Mouse (Mus musculus) stomach, postnatal 0 days (tissue): Measurements from ENCODE around the gene Tmem220. TPM values are rescaled to one million over a fixed set of nuclear protein-coding genes. Genes with fewer than 3 reads are reported as not detected.
A peak's percentile ranks its signal among the peaks of the same experiment; 100 is the strongest.

Experiments used
- ATAC-seq: fragments of 200-750 bp; cut with Nextera tagmentation; 2 replicates; pipeline ENCODE4 v1.8.0; 2017; ENCODE audit not compliant: low FRiP score, low TSS enrichment
- DNase-seq: peaks from one replicate; pipeline ENCODE4 v3.0.0-alpha.2; 2016; ENCODE audit warnings: low spot score
- H3K27ac ChIP-seq: fragments of 300-500 bp; sonication (generic); replicated peaks from 2 replicates; pipeline ENCODE4 v1.5.1; 2014; ENCODE audit warnings: mild to moderate bottlenecking, control low read depth
- H3K27me3 ChIP-seq: fragments of 300-500 bp; sonication (generic); 2 replicates; pipeline ENCODE4 v1.6.1; 2014; ENCODE audit warnings: low read length; ENCODE audit not compliant: control insufficient read depth, insufficient read depth
- H3K36me3 ChIP-seq: fragments of 300-500 bp; sonication (generic); 2 replicates; pipeline ENCODE4 v1.6.1; 2014; ENCODE audit warnings: low read length, mixed read lengths; ENCODE audit not compliant: control insufficient read depth, insufficient read depth
- H3K4me1 ChIP-seq: fragments of 300-500 bp; sonication (generic); replicated peaks from 2 replicates; pipeline ENCODE4 v1.6.1; 2014; ENCODE audit warnings: antibody characterized with exemption; ENCODE audit not compliant: control insufficient read depth, insufficient read depth
- H3K4me2 ChIP-seq: fragments of 300-500 bp; sonication (generic); replicated peaks from 2 replicates; pipeline ENCODE4 v1.6.1; 2014; ENCODE audit warnings: low read depth, mild to moderate bottlenecking, control low read depth, moderate library complexity
- H3K4me3 ChIP-seq: fragments of 300-500 bp; sonication (generic); 2 replicates; pipeline ENCODE4 v1.5.1; 2014; ENCODE audit warnings: low read depth, low read length, control low read depth
- H3K9ac ChIP-seq: fragments of 300-500 bp; sonication (generic); 2 replicates; pipeline ENCODE4 v1.6.1; 2014; ENCODE audit warnings: mild to moderate bottlenecking, low read length, control low read depth, mixed read lengths
- H3K9me3 ChIP-seq: fragments of 300-500 bp; sonication (generic); 2 replicates; pipeline ENCODE4 v1.6.1; 2016; ENCODE audit warnings: low read length; ENCODE audit not compliant: control insufficient read depth
- CTCF ChIP-seq: IDR thresholded peaks from 2 replicates; pipeline ENCODE4 v1.5.1; 2016; ENCODE audit warnings: antibody characterized with exemption, low read depth, mild to moderate bottlenecking, moderate library complexity
- EP300 ChIP-seq: optimal IDR thresholded peaks from 2 replicates; pipeline ENCODE3; 2016; ENCODE audit warnings: antibody characterized with exemption
- WGBS: fragments of 180-500 bp; shearing (Covaris S2); extraction: QIAGEN DNeasy Blood & Tissue Kit; methylation state at CpG from one replicate; pipeline ENCODE4 v1.1.7; 2014; 5-methylcytosine and 5-hydroxymethylcytosine counted together
- polyA plus RNA-seq: library from polyadenylated mRNA; unstranded; fragments of >200 nt; fragmentation: Nextera tagmentation; extraction: Ambion mirVana; gene quantifications from 2 replicates; pipeline ENCODE4 v1.2.1, GENCODE M21; 2015

Tmem220 gene
- polyA plus RNA-seq, 1 experiment from 2014 or later: 3.7 TPM

- 4% methylated on average over 11 of the region's 11 CpGs for WGBS
- Histone ChIP-seq H3K4me3 (no peak overlapping the region), H3K9me3 (no peaks in the 10 kb centered on the region), H3K27ac (no peak overlapping the region), H3K9ac (no peak overlapping the region), H3K4me2 (no peak overlapping the region), H3K27me3 (no peaks in the 10 kb centered on the region), H3K36me3 (no peaks in the 10 kb centered on the region), H3K4me1 (no peaks in the 10 kb centered on the region; the same call in 1 of the 2 replicates)
- ATAC-seq (peak; percentile 83), DNase-seq (peak; percentile 85)
- TF ChIP-seq EP300 (no peak), CTCF (no peak)
Observed at GRCm38 (mm10) chr11:67081125-67081649, 56.2 kb downstream of the Tmem220 start.

- Histone ChIP-seq H3K27me3 (no peaks in the 10 kb centered on the region), H3K4me3 (no peak overlapping the region), H3K4me1 (no peaks in the 10 kb centered on the region; the same call in 1 of the 2 replicates), H3K27ac (no peak overlapping the region), H3K36me3 (no peaks in the 10 kb centered on the region), H3K4me2 (no peak overlapping the region), H3K9ac (no peak overlapping the region), H3K9me3 (no peaks in the 10 kb centered on the region)
- ATAC-seq: no peak
- DNase-seq: no peak
- no peak for TF ChIP-seq EP300
- TF ChIP-seq CTCF: no peak
- 83% methylated on average over 7 of the region's 7 CpGs for WGBS
Observed at GRCm38 (mm10) chr11:67082188-67082587, 57.2 kb downstream of the Tmem220 start.

GRCm38 (mm10) chr11:67082793-67083192 is 57.8 kb downstream of the Tmem220 start:
- no peak for DNase-seq
- no peak for ATAC-seq
- Histone ChIP-seq H3K27me3 (no peaks in the 10 kb centered on the region), H3K4me2 (no peak overlapping the region), H3K4me1 (no peaks in the 10 kb centered on the region; the same call in 1 of the 2 replicates), H3K4me3 (no peak overlapping the region), H3K27ac (no peak overlapping the region), H3K9ac (no peak overlapping the region), H3K9me3 (no peaks in the 10 kb centered on the region), H3K36me3 (no peaks in the 10 kb centered on the region)
- 77% methylated on average over 13 of the region's 13 CpGs for WGBS
- TF ChIP-seq CTCF (no peak), EP300 (no peak)

- TF ChIP-seq CTCF (no peak), EP300 (no peak)
- Histone ChIP-seq H3K36me3 (no peaks in the 10 kb centered on the region), H3K9ac (no peak overlapping the region), H3K4me2 (no peak overlapping the region), H3K4me3 (no peak overlapping the region), H3K27ac (no peak overlapping the region), H3K4me1 (no peaks in the 10 kb centered on the region; the same call in 1 of the 2 replicates), H3K27me3 (no peaks in the 10 kb centered on the region), H3K9me3 (no peaks in the 10 kb centered on the region)
- 55% methylated on average over 6 of the region's 6 CpGs for WGBS
- ATAC-seq (no peak), DNase-seq (no peak)
Observed at GRCm38 (mm10) chr11:67083239-67083638, 58.3 kb downstream of the Tmem220 start.

- no peak overlapping the region for H3K27ac ChIP-seq
- ATAC-seq (no peak), DNase-seq (no peak)
- H3K4me2 ChIP-seq: no peak overlapping the region
- H3K36me3 ChIP-seq: no peaks in the 10 kb centered on the region
- no peaks in the 10 kb centered on the region; the same call in 1 of the 2 replicates for H3K4me1 ChIP-seq
- H3K9me3 ChIP-seq: no peaks in the 10 kb centered on the region
- no peak overlapping the region for H3K4me3 ChIP-seq
- H3K9ac ChIP-seq: no peak overlapping the region
- H3K27me3 ChIP-seq: no peaks in the 10 kb centered on the region
- peak; percentile 21 for TF ChIP-seq CTCF
- no peak for TF ChIP-seq EP300
- 42% methylated on average over 32 of the region's 32 CpGs for WGBS
Observed at GRCm38 (mm10) chr11:67083712-67084340, 58.9 kb downstream of the Tmem220 start.

Other genes starting within 250 kb of the Tmem220 start
- 5.6 and 6.0 TPM in 2 replicates for gene Pirt, start 113.2 kb upstream of the Tmem220 start, polyA plus RNA-seq
- 21.4 and 24.8 TPM in 2 replicates for gene Tmem238l, start 68.5 kb upstream of the Tmem220 start, polyA plus RNA-seq
- gene Adprm, start 27.4 kb downstream of the Tmem220 start, polyA plus RNA-seq: 17.3 and 17.4 TPM in 2 replicates
- gene Sco1, start 27.5 kb downstream of the Tmem220 start, polyA plus RNA-seq: 14.5 and 15.2 TPM in 2 replicates
- 0.91 and 1.5 TPM in 2 replicates for gene Myh3, start 53.1 kb downstream of the Tmem220 start, polyA plus RNA-seq
- 0.04 and 0.10 TPM in 2 replicates for gene Myh2, start 145.9 kb downstream of the Tmem220 start, polyA plus RNA-seq
- 0.01 and 0.05 TPM in 2 replicates for gene Myh1, start 174.9 kb downstream of the Tmem220 start, polyA plus RNA-seq
- not detected in 2 replicates for gene Myh4, start 212.9 kb downstream of the Tmem220 start, polyA plus RNA-seq